Mouse (Mus musculus): ENCODE results near the gene Rab11fip3. TPM values are rescaled to one million over a fixed set of nuclear protein-coding genes. Genes with fewer than 3 reads are reported as not detected.

Gene Rab11fip3
- polyA plus RNA-seq, 1 experiment: 19.7 TPM

GRCm38 (mm10) chr17:25956201-25956600 is 113.2 kb downstream of the Rab11fip3 start:
- H3K4me2 ChIP-seq (ENCODE audit: low read depth): no peak overlapping the region
- TF ChIP-seq SRF (IDR thresholded peaks at IDR 0.05; ENCODE audit: control insufficient read depth, insufficient read length, low read depth) (no peak), TCF3 (IDR thresholded peaks at IDR 0.05; ENCODE audit: insufficient read length, low read depth) (no peak), MYOG (IDR thresholded peaks at IDR 0.05; ENCODE audit: control insufficient read depth in 1 of 3, insufficient read depth in 1 of 3, insufficient read length in 2 of 3, low read depth in 2 of 3) (no peak), REST (IDR thresholded peaks at IDR 0.05; ENCODE audit: insufficient read depth, insufficient read length) (no peak), USF1 (IDR thresholded peaks at IDR 0.05; ENCODE audit: low read depth) (no peak), POLR2AphosphoS2 (IDR thresholded peaks at IDR 0.05; ENCODE audit: insufficient read length, low read depth) (no peak), MYOD1 (IDR thresholded peaks at IDR 0.05; ENCODE audit: control insufficient read depth in 1 of 3, insufficient read length in 2 of 3, low read depth in 2 of 3) (no peak), MAX (IDR thresholded peaks at IDR 0.05; ENCODE audit: low read depth) (no peak), TCF12 (IDR thresholded peaks at IDR 0.05; ENCODE audit: insufficient read depth, poor library complexity, severe bottlenecking) (no peak), CEBPB (IDR thresholded peaks at IDR 0.05; ENCODE audit: insufficient read depth, poor library complexity, severe bottlenecking) (no peak), POLR2A (IDR thresholded peaks at IDR 0.05; ENCODE audit: insufficient read length, low read depth) (no peak), E2F4 (IDR thresholded peaks at IDR 0.05; ENCODE audit: insufficient read depth) (no peak)
- no peaks in the 10 kb centered on the region for H3K79me2 ChIP-seq (ENCODE audit: control insufficient read depth, insufficient read depth)
- no peaks in the 10 kb centered on the region for H3K36me3 ChIP-seq (ENCODE audit: control insufficient read depth, insufficient read depth)
- H3K4me3 ChIP-seq: no peak overlapping the region
- H3K27me3 ChIP-seq (ENCODE audit: control insufficient read depth, insufficient read depth, insufficient read length): peaks cover 22% of the 10 kb centered on the region
- no peak overlapping the region for H3ac ChIP-seq (ENCODE audit: control insufficient read depth, insufficient read length)

- no peak for TF ChIP-seq TCF3 (IDR thresholded peaks at IDR 0.05; ENCODE audit: insufficient read length, low read depth)
- TF ChIP-seq MAX (IDR thresholded peaks at IDR 0.05; ENCODE audit: low read depth): no peak
- no peak for TF ChIP-seq MYOG (IDR thresholded peaks at IDR 0.05; ENCODE audit: control insufficient read depth in 1 of 3, insufficient read depth in 1 of 3, insufficient read length in 2 of 3, low read depth in 2 of 3)
- no peak for TF ChIP-seq CEBPB (IDR thresholded peaks at IDR 0.05; ENCODE audit: insufficient read depth, poor library complexity, severe bottlenecking)
- TF ChIP-seq USF1 (IDR thresholded peaks at IDR 0.05; ENCODE audit: low read depth): no peak
- no peak for TF ChIP-seq POLR2A (IDR thresholded peaks at IDR 0.05; ENCODE audit: insufficient read length, low read depth)
- no peak for TF ChIP-seq E2F4 (IDR thresholded peaks at IDR 0.05; ENCODE audit: insufficient read depth)
- no peak for TF ChIP-seq SRF (IDR thresholded peaks at IDR 0.05; ENCODE audit: control insufficient read depth, insufficient read length, low read depth)
- no peak for TF ChIP-seq POLR2AphosphoS2 (IDR thresholded peaks at IDR 0.05; ENCODE audit: insufficient read length, low read depth)
- TF ChIP-seq TCF12 (IDR thresholded peaks at IDR 0.05; ENCODE audit: insufficient read depth, poor library complexity, severe bottlenecking): no peak
- no peak for TF ChIP-seq REST (IDR thresholded peaks at IDR 0.05; ENCODE audit: insufficient read depth, insufficient read length)
- no peak for TF ChIP-seq MYOD1 (IDR thresholded peaks at IDR 0.05; ENCODE audit: control insufficient read depth in 1 of 3, insufficient read length in 2 of 3, low read depth in 2 of 3)
- no peaks in the 10 kb centered on the region for H3K36me3 ChIP-seq (ENCODE audit: control insufficient read depth, insufficient read depth)
- no peak overlapping the region for H3K4me3 ChIP-seq
- H3ac ChIP-seq (ENCODE audit: control insufficient read depth, insufficient read length): no peak overlapping the region
- no peak overlapping the region for H3K4me2 ChIP-seq (ENCODE audit: low read depth)
- no peaks in the 10 kb centered on the region for H3K79me2 ChIP-seq (ENCODE audit: control insufficient read depth, insufficient read depth)
- peaks cover 27% of the 10 kb centered on the region for H3K27me3 ChIP-seq (ENCODE audit: control insufficient read depth, insufficient read depth, insufficient read length)
These were observed 113.6 kb downstream of the Rab11fip3 start for GRCm38 (mm10) chr17:25955736-25956135.

- no peaks in the 10 kb centered on the region for H3K79me2 ChIP-seq (ENCODE audit: control insufficient read depth, insufficient read depth)
- no peak overlapping the region for H3K4me3 ChIP-seq
- TF ChIP-seq CEBPB (IDR thresholded peaks at IDR 0.05; ENCODE audit: insufficient read depth, poor library complexity, severe bottlenecking): no peak
- no peak overlapping the region for H3K4me2 ChIP-seq (ENCODE audit: low read depth)
- no peak overlapping the region for H3ac ChIP-seq (ENCODE audit: control insufficient read depth, insufficient read length)
- no peaks in the 10 kb centered on the region for H3K36me3 ChIP-seq (ENCODE audit: control insufficient read depth, insufficient read depth)
- H3K27me3 ChIP-seq (ENCODE audit: control insufficient read depth, insufficient read depth, insufficient read length): peaks cover 37% of the 10 kb centered on the region
These were observed 114.7 kb downstream of the Rab11fip3 start for GRCm38 (mm10) chr17:25954671-25955070.

- no peak for TF ChIP-seq CEBPB (IDR thresholded peaks at IDR 0.05; ENCODE audit: insufficient read depth, poor library complexity, severe bottlenecking)
- TF ChIP-seq SRF (IDR thresholded peaks at IDR 0.05; ENCODE audit: control insufficient read depth, insufficient read length, low read depth): no peak
- TF ChIP-seq E2F4 (IDR thresholded peaks at IDR 0.05; ENCODE audit: insufficient read depth): no peak
- no peak for TF ChIP-seq REST (IDR thresholded peaks at IDR 0.05; ENCODE audit: insufficient read depth, insufficient read length)
- TF ChIP-seq MYOD1 (IDR thresholded peaks at IDR 0.05; ENCODE audit: control insufficient read depth in 1 of 3, insufficient read length in 2 of 3, low read depth in 2 of 3): no peak
- no peak for TF ChIP-seq TCF12 (IDR thresholded peaks at IDR 0.05; ENCODE audit: insufficient read depth, poor library complexity, severe bottlenecking)
- no peak for TF ChIP-seq USF1 (IDR thresholded peaks at IDR 0.05; ENCODE audit: low read depth)
- no peak for TF ChIP-seq POLR2A (IDR thresholded peaks at IDR 0.05; ENCODE audit: insufficient read length, low read depth)
- TF ChIP-seq MAX (IDR thresholded peaks at IDR 0.05; ENCODE audit: low read depth): no peak
- TF ChIP-seq TCF3 (IDR thresholded peaks at IDR 0.05; ENCODE audit: insufficient read length, low read depth): no peak
- no peak for TF ChIP-seq MYOG (IDR thresholded peaks at IDR 0.05; ENCODE audit: control insufficient read depth in 1 of 3, insufficient read depth in 1 of 3, insufficient read length in 2 of 3, low read depth in 2 of 3)
- TF ChIP-seq POLR2AphosphoS2 (IDR thresholded peaks at IDR 0.05; ENCODE audit: insufficient read length, low read depth): no peak
- H3K27me3 ChIP-seq (ENCODE audit: control insufficient read depth, insufficient read depth, insufficient read length): peaks cover 41% of the 10 kb centered on the region
- H3K36me3 ChIP-seq (ENCODE audit: control insufficient read depth, insufficient read depth): no peaks in the 10 kb centered on the region
- no peak overlapping the region for H3K4me3 ChIP-seq
- H3ac ChIP-seq (ENCODE audit: control insufficient read depth, insufficient read length): no peak overlapping the region
- no peaks in the 10 kb centered on the region for H3K79me2 ChIP-seq (ENCODE audit: control insufficient read depth, insufficient read depth)
- no peak overlapping the region for H3K4me2 ChIP-seq (ENCODE audit: low read depth)
These were observed 116.2 kb downstream of the Rab11fip3 start for GRCm38 (mm10) chr17:25953161-25953560.

All from myocyte (in vitro differentiated cells).